Mouse (Mus musculus) heart, postnatal 14 days (tissue): ENCODE measurements around the gene Hoxa9. TPM values are rescaled to one million over a fixed set of nuclear protein-coding genes. Genes with fewer than 3 reads are reported as not detected.

Experiments used
- DNase-seq, 2 experiments: peaks; one replicate each; pipeline ENCODE4 v3.0.0; 2021 to 2022
- intact Hi-C: fragments of 180-260 bp; cut with DNase I; formaldehyde crosslinking; loops from one replicate; pipeline ENCODE4 v1.15.1; 2025
- microRNA-seq, 2 experiments: library from miRNA; unstranded; fragments of <30 nt; microRNA quantifications; one replicate each; pipeline ENCODE4 v1.2.0; 2021 to 2022
- total RNA-seq, 2 experiments: library from RNA; stranded (reverse); gene quantifications; 2 replicates each; pipeline ENCODE4 v1.2.3; 2021

Gene Hoxa9
- total RNA-seq, 2 experiments from 2014 or later: not detected

DNA sequence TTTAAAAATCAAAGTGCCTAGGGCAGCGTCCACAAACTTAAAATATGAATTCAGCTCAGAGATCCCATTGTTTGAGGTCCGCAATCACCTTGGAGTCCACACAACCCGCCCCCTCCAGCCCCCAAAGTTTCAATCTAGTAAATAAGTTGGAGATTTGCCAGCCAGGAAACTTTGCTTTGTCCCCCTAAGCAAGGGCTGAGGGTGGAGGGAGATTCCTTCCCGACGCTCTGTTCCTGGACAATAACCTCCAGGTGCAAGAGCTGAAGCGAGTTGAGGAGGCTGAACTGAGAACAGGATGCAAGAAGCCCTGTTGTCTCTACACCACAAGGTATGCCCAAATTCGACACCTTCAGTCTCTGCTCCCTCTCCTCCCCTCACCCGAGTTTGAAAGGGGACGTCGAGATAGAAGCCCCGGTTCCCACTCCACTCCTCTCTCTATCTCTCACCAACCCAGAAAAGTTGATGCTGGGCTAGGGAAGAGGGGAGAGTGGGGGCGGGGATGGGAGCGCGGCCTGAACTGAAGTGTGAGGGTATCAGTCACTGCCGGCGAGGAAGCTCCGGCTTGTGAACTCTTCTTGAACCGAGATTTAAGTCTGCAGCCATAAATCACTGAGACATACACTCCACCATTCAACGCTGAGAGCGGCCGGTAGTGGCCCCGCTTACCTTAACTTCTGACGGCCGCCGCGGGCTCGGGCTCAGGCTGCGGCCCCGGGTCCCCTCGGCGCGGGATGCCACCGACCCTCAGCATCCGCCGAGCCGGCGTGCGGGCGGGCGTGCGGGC, 55.7 kb downstream of the Hoxa9 start:
- intact Hi-C loops: no loop called here
- no peak for DNase-seq

DNA sequence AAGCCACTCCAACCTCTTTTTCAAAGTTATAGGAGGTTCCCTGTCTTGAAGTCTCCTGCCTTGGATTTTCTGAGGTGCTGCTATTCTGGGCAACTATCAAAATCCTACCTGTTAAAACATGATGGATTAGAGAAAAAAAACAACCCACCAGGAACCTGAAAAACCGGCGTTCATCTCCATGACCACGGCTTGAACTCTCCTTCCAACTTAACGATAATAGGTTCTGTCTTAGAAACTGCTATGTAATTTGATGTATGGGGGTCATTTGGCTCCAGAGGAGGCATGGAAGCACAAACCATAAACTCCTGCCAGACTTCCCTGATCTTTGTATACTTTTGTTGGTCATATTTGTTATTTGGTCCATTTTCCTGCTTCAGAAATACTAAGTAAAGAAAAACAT, 57.2 kb downstream of the Hoxa9 start:
- DNase-seq: no peak

More for the DNA sequence above, 57.2 kb downstream of the Hoxa9 start:
- intact Hi-C loops: no loop called here

Small RNAs within 50 kb of the gene (microRNA-seq; reads per million reads assigned to microRNA genes)
- 3.6 to 76.3 reads per million in 2 experiments for gene Mir196b

Other genes with a start within 250 kb of the Hoxa9 start
- 10 to 100 TPM in 1 of 2 experiments, 1 to 10 TPM in 1; 7.3 to 10.4 TPM for gene Skap2, start 218.5 kb downstream of the Hoxa9 start, total RNA-seq
- gene Hoxa1, start 72.8 kb downstream of the Hoxa9 start, total RNA-seq: under 1 TPM; 0.15 to 0.22 TPM
- under 1 TPM; 0.24 to 0.76 TPM for gene Hoxa2, start 66.3 kb downstream of the Hoxa9 start, total RNA-seq
- under 1 TPM; 0.17 to 0.20 TPM for gene 5730596B20Rik, start 53.6 kb downstream of the Hoxa9 start, total RNA-seq
- under 1 TPM; 0.44 to 0.62 TPM for gene Hoxa4, start 39.3 kb downstream of the Hoxa9 start, total RNA-seq
- gene Hoxa5, start 26.5 kb downstream of the Hoxa9 start, total RNA-seq: 1 to 10 TPM; 1.4 to 2.1 TPM
- gene Hoxa6, start 22.4 kb downstream of the Hoxa9 start, total RNA-seq: not detected
- 1 to 10 TPM; 1.2 TPM for gene Hoxa3, start 17.8 kb downstream of the Hoxa9 start, total RNA-seq
- gene Gm28308, start 17.8 kb downstream of the Hoxa9 start, total RNA-seq: not detected
- under 1 TPM; 0.17 to 0.29 TPM for gene Hoxa7, start 9.2 kb downstream of the Hoxa9 start, total RNA-seq
- gene Hoxa10, start 9.8 kb upstream of the Hoxa9 start, total RNA-seq: not detected
- not detected for gene Hoxa11, start 14.7 kb upstream of the Hoxa9 start, total RNA-seq
- gene Hoxa13, start 29.8 kb upstream of the Hoxa9 start, total RNA-seq: not detected
- not detected for gene Evx1, start 82.4 kb upstream of the Hoxa9 start, total RNA-seq